Mouse (Mus musculus) lung, postnatal 36 days (tissue): ENCODE results near the gene Nupr1.

ENCODE experiments used
- DNase-seq: peaks from one replicate; pipeline ENCODE4 v3.0.0; 2022; ENCODE audit warnings: mixed read lengths

The Nupr1 gene

GRCm38 (mm10) chr7:126594862-126595561 lies 35.6 kb downstream of the Nupr1 start, which contains the start of gene Il27:
TSS of gene Il27 (minus strand) at chr7:126594941.
- DNase-seq = no peak

- peak; percentile 74 for DNase-seq
These were observed 42.9 kb downstream of the Nupr1 start for GRCm38 (mm10) chr7:126587779-126588178.

GRCm38 (mm10) chr7:126586839-126587238 lies 43.8 kb downstream of the Nupr1 start:
- peak; percentile 83 for DNase-seq

GRCm38 (mm10) chr7:126585717-126586116 lies 44.9 kb downstream of the Nupr1 start, which contains the start of gene Cln3:
TSS of gene Cln3 (minus strand) at chr7:126585817.
- no peak for DNase-seq

GRCm38 (mm10) chr7:126584506-126584977 lies 46.1 kb downstream of the Nupr1 start, which contains the start of gene Apobr:
TSS of gene Apobr (plus strand) at chr7:126584942.
- peak; percentile 67 for DNase-seq

GRCm38 (mm10) chr7:126583761-126584160 lies 46.9 kb downstream of the Nupr1 start:
- no peak for DNase-seq

GRCm38 (mm10) chr7:126583251-126583709 lies 47.4 kb downstream of the Nupr1 start:
- DNase-seq = peak; percentile 95

- peak; percentile 46 for DNase-seq
These were observed 47.9 kb downstream of the Nupr1 start for GRCm38 (mm10) chr7:126582759-126583158.

- DNase-seq = no peak
These were observed 49.0 kb downstream of the Nupr1 start for GRCm38 (mm10) chr7:126581661-126582060.

- DNase-seq = peak; percentile 70
These were observed 51.5 kb downstream of the Nupr1 start for GRCm38 (mm10) chr7:126579172-126579571.

GRCm38 (mm10) chr7:126576946-126577345 lies 53.7 kb downstream of the Nupr1 start:
- peak; percentile 85 for DNase-seq
